Mouse (Mus musculus): ENCODE results near the gene Shkbp1. TPM values are rescaled to one million over a fixed set of nuclear protein-coding genes. Genes with fewer than 3 reads are reported as not detected.

Gene Shkbp1
- total and polyA plus RNA-seq, 3 experiments = 24.2 to 77.0 TPM; not detected in 1

DNA sequence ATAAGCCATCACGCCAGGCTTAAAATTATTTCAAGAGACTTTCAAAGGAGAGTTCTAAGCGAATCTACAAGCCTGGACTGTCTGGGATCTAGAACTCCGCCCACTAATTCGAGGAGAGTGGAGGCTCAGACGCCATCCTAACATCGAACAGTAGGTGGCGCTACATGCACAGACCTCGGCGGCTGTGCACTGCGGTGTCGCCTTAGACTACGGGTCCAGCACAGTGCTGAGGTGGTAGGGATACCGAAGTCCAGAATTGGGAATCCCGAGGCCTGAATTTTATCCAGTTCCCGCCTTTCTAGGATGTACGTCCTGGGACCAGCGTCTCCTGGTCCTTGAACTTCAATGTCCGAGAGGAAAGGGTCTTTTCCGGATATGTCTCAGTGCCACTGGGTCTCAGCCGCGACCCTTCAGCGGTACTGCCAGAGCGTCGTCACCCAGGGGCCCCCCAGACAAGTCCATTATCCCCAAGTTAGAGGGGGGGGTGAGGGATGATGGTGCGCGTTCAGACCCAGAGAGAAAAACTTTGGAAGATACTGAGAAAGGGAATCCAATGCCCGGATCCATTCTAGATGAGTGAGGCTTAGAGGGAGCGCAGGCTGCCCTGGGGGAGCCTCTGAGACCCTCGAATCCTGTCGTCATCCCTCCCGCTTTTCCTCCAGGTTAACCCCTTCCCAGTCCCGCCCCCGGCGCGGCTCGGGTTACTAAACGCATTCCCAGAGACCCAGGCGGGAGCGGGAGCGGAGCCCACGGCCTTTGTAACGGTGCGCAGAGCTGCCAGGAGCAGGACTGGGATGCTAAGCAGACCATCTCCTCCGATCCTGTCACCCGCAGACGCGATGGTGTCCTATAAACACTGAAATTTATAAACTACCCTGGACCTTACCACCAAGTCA lies 19.6 kb downstream of the Shkbp1 start (continued):
- no peak for TF ChIP-seq KAT2A (conservative IDR thresholded peaks at IDR 0.05; ENCODE audit: low read depth, low read length)
- TF ChIP-seq GABPA (IDR thresholded peaks at IDR 0.05; ENCODE audit: low read depth, low read length) = no peak
- no peak for TF ChIP-seq MEF2A (IDR thresholded peaks at IDR 0.05; ENCODE audit: extremely low read depth, insufficient replicate concordance, low read depth, low read length, poor library complexity, severe bottlenecking)

GRCm38 (mm10) chr7:27335011-27335720 lies 20.7 kb downstream of the Shkbp1 start:
- H3K9me3 ChIP-seq (replicated peaks; ENCODE audit: insufficient read depth, low read length) = no peaks in the 10 kb centered on the region
- DNase-seq (ENCODE audit: low read depth, low spot score) = peak; percentile 32
- H3K36me3 ChIP-seq (ENCODE audit: control insufficient read depth in 1 of 2, insufficient read depth in 2 of 2, low read length in 2 of 2) = peaks cover 0 to 2% of the 10 kb centered on the region in 2 experiments; a peak in 2 of 4 replicates
- H3K9ac ChIP-seq (ENCODE audit: control insufficient read depth, low read depth, low read length, poor library complexity, severe bottlenecking) = peak overlapping the region; percentile 43
- no peaks in the 10 kb centered on the region; a peak in 1 of 4 replicates for H3K27me3 ChIP-seq (ENCODE audit: control insufficient read depth in 1 of 2, insufficient read depth in 2 of 2, low read length in 2 of 2)
- peaks cover 0 to 13% of the 10 kb centered on the region in 2 experiments; a peak in 2 of 4 replicates for H3K4me1 ChIP-seq (ENCODE audit: control insufficient read depth in 1 of 2, insufficient read depth in 2 of 2, low read length in 2 of 2)
- peaks cover 7% of the 10 kb centered on the region; the same call in 1 of the 2 replicates for H3K79me2 ChIP-seq (ENCODE audit: control insufficient read depth, insufficient read depth, low read length, poor library complexity)
- H3K4me3 ChIP-seq (ENCODE audit: control insufficient read depth in 1 of 2, insufficient read depth in 1 of 2, low read depth in 2 of 2, low read length in 2 of 2) = no peak overlapping the region; a peak in 1 of 4 replicates
- TF ChIP-seq UBTF (IDR thresholded peaks at IDR 0.05; ENCODE audit: borderline replicate concordance, insufficient read depth, low read depth, low read length) (no peak), E2F4 (IDR thresholded peaks at IDR 0.05; ENCODE audit: borderline replicate concordance, low read depth, low read length) (no peak), ETS1 (IDR thresholded peaks at IDR 0.05; ENCODE audit: low read depth, low read length) (no peak), ZMIZ1 (IDR thresholded peaks at IDR 0.05; ENCODE audit: low read depth, low read length) (no peak), ZKSCAN1 (IDR thresholded peaks at IDR 0.05; ENCODE audit: low read depth, low read length) (no peak), GABPA (IDR thresholded peaks at IDR 0.05; ENCODE audit: low read depth, low read length) (no peak), KAT2A (conservative IDR thresholded peaks at IDR 0.05; ENCODE audit: low read depth, low read length) (no peak), MAZ (IDR thresholded peaks at IDR 0.05; ENCODE audit: low read depth, low read length) (no peak), NRF1 (IDR thresholded peaks at IDR 0.05; ENCODE audit: insufficient read depth, low read depth, low read length, poor library complexity, severe bottlenecking) (no peak), MAFK (IDR thresholded peaks at IDR 0.05; ENCODE audit: borderline replicate concordance, low read depth, low read length) (no peak), CHD1 (IDR thresholded peaks at IDR 0.05; ENCODE audit: low read depth, low read length) (no peak), MYC (IDR thresholded peaks at IDR 0.05; ENCODE audit: low read depth, low read length) (no peak), NELFE (IDR thresholded peaks at IDR 0.05; ENCODE audit: low read depth, low read length) (no peak), CHD2 (IDR thresholded peaks at IDR 0.05; ENCODE audit: low read length) (no peak), MAX (IDR thresholded peaks at IDR 0.05; ENCODE audit: low read length) (no peak), ZC3H11A (IDR thresholded peaks at IDR 0.05; ENCODE audit: low read depth, low read length) (no peak)
- no peak overlapping the region for H3K27ac ChIP-seq (ENCODE audit: control insufficient read depth, low read depth, low read length)

All from MEL (cell line).